Mouse (Mus musculus): ENCODE measurements around the gene Nr5a2.

Gene Nr5a2

DNA sequence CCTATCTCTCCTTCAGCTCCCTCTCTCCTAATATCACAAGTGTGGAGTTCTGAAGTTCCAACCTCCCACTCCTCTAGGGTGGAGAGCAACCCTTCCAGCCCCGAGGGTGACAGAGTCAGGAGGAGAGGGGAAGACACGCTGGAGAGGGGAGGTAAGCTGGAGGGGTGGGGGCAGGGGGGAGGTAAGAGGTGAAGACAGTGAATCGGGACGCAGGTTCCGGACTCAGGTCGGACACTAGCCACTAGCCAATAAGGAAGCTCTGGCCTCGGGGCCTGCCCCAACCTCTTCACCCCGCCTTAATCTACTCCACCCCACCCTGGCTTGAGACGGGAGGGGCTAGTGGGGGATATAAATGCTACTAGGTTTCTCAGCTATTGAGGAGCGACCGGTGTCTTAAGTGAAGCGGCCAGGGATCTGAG lies 10.9 kb downstream of the Nr5a2 start:
- DNase-seq (ENCODE audit: low read depth in 2 of 2, low spot score in 2 of 2): no peak

DNA sequence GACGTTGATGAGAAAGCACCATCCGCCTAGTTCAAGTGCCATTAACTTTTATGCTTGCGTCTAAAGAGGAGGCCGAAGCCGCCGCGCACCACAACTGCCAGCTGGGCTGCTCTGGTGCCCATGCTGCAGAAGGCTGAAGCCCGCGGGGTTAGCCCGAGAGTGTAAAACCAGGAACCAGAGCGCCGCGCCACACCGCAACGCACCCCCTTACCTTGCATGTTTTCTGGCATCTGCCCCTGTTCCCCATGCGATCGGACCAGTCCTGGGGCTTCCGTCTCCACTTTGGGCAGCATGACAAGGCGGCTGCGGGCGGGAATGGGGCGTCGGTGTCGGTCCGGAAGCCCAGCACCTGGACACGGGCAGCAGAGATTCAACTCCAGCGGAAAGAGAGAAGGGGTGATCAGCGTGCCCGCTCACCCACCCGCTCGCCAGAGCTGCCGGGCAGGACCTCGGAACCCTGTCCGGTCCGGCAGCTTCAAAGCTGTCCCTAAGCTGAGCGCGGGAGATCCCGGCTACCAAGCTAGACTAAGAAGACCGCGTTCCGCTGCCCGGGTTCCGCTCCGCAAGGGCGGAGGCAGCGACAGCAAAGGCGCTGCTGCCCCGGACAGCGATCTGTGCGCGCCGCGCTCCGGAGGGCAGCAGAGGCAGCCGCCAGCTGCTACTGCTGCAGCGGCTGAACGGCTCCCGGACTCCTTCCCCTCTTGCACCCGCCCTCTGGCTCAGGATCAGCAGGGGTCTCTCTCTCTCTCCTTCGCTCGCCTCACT lies 11.6 kb downstream of the Nr5a2 start:
- no peak for DNase-seq (ENCODE audit: low read depth in 2 of 2, low spot score in 2 of 2)

DNA sequence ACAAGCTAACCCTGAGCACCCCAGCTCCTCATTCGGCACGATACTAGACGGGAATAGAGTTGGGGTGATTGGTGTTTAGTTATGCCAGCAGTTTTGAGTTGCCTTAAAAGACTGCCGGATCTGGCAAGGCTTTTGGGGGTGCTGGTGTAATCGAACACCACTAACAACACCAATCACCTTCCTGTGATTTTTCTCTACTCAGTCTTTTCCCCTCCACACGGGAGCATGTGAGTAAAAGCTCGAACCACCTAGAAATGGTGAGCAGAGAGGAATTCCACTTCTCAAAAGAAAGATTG lies 12.2 kb downstream of the Nr5a2 start:
- DNase-seq (ENCODE audit: low read depth in 2 of 2, low spot score in 2 of 2): no peak

DNA sequence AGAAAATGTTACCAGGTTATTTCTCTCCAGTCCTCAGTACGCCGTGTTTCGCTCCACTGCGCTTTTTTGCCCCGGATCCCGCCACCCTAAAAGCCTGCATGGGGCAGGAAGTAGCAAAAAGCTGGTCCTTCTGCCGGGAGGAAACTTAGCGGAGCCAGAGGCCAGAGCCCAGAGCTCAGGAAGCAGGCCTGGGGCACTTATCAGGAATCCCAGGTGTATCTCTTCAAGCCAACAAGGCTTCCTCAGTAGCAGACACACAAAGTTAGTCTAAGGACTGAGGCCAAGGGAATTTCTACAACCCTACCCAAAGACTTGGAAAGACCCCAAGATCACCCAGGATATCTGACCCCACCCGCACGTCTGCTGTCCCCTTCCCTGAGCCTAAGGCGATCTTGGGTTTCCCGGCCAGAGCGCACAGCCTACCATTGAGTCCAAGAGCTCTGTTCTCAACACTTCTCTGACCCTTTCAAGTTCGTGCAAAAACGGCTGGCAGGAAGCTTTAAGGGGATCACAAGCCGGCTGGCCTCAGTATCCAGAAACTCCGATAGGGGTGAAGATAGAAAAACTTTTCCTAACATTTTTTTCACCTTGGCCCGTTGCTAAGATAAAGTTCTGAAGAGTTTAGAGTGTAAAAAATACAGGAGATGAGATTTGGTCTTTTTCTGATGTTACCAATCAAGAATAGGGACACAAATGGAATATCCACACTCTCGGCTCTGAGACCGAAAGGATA lies 12.7 kb downstream of the Nr5a2 start:
- no peak for DNase-seq (ENCODE audit: low read depth in 2 of 2, low spot score in 2 of 2)

DNA sequence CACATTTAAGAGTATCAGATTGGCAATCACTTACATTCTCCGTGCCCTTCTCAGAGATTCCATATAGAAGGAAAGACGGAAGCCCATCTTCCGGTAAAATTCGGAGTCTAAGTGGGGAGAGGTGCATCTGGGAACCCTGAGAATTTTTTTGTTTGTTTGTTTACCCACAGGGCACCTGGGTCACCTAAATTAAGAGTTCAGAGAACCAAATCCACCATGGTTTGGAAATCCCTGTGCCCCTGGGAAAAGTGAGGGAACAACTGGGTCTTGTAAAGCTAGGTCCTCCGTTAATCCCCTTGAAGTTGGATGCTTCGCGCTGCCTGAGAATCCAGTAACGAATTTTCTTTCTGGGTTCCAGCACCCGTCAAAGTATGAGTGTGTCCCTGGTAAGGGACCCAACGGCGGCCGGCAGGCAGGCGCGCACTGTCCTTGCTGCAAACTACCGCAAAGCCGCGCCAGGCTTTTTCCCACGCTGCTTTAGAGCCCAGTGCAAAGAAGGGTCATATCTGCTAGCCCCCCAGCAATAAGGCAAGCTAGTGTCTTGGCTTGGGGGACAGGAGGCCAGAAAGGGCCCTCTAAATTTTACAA lies 13.3 kb downstream of the Nr5a2 start:
- DNase-seq (ENCODE audit: low read depth in 2 of 2, low spot score in 2 of 2): no peak

DNA sequence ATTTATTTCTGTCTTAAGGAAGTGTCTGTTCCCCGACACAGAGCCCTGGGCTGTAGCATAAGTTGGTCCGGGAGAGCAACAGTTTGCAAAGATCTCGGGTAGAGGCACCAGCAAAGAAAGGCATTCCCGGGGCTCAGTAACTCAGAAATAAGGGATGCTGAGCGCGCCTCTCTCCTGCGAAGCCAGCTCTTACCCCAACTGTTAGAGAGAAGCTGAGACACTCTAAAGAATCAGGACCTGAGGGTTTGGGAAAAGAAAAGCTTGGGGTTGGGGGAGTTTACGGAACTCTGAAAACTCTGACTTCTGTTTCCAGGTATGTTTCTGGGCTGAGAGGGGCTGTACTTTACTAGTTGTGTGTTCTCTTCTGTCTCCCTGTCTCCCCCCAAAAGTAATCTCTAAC lies 13.8 kb downstream of the Nr5a2 start:
- no peak for DNase-seq (ENCODE audit: low read depth in 2 of 2, low spot score in 2 of 2)

- no peak for DNase-seq (ENCODE audit: low read depth in 2 of 2, low spot score in 2 of 2)
These were observed 14.4 kb downstream of the Nr5a2 start for GRCm38 (mm10) chr1:136945876-136946275.

GRCm38 (mm10) chr1:136945426-136945825 lies 14.8 kb downstream of the Nr5a2 start:
- no peak for DNase-seq (ENCODE audit: low read depth in 2 of 2, low spot score in 2 of 2)

DNA sequence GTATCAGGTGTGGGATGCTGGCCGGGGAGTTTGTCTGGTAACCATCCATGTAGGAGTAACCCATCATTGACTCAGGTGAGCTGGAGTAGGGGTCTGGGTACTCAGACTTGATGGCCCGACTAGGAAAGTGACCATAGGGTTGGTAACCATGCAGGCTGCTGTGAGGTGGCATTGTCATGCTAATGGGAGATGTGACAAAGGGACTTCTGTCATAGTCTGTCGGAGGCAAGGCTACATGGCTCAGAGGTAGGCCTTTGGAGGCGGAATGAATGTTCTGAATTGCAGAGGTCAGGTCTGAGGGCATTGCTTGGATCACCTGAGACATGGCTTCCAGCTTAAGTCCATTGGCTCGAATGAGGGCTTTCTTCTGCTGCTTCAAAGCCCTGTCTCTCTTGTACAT lies 19.6 kb downstream of the Nr5a2 start:
- no peak for DNase-seq (ENCODE audit: low read depth in 2 of 2, low spot score in 2 of 2)

DNA sequence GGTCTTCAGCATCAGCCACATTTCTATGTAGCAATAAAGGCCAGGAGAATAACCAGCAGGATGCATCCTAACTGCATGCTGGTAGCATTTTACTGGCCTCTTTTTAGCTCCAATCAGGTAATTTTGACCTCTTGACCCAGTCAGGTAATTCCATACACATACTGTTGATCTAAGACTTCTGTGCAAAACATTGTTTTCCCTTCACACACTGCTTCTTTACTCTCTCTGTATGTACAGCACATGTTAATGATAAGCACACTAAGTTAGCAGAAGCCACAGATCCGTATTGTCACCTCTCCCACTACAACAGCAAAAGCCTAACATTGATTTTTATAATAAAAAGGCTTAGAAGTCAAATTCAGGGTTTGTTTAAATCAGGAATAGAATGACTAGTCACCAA lies 21.0 kb downstream of the Nr5a2 start:
- no peak for DNase-seq (ENCODE audit: low read depth in 2 of 2, low spot score in 2 of 2)

DNA sequence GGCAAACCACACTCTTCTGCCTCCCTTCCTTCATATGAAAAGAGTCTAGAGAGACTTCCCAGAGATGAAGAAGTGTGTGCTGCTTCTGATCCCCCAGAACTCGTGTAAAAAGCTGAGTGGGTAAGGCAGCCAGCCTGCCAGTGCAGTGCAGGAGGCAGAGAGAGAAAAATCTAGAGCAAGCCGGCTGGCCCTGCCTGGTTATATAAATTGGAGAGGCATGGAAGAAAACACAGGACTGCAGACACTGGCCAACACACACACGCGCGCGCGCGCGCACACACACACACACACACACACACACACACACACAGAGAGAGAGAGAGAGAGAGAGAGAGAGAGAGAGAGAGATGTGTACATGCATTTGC lies 24.3 kb downstream of the Nr5a2 start:
- DNase-seq (ENCODE audit: low read depth in 2 of 2, low spot score in 2 of 2): no peak

DNA sequence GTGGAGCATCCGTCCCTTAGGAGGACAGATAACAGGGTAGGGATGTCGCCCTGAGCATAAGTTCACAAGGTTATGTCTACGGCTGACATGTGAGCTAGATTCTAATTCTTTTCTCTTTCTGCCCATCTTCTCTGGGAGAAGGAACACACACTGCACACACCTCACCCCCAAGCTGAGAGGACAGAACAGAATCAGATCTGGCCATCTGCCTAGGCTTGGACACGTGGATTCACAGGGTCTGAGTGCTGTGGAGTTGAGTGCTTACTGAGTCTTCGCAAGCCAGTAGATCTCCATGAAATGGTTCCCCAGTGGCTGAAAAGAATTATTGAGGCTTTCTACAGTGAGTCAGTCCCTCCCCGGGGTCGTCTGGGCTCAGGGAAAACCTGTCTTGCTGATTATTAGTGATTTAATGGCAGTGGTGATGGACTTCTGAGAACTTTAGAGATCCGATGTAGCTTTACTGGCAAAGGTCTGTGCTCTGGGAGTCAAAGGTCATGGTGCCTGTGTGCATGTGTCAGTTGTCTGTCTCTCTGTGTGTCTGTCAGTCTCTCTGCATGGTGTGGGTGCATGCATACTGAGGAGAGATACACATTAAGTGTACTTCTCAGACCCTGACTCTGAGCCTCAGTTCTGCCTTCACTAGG lies 24.8 kb downstream of the Nr5a2 start:
- no peak for DNase-seq (ENCODE audit: low read depth in 2 of 2, low spot score in 2 of 2)

DNA sequence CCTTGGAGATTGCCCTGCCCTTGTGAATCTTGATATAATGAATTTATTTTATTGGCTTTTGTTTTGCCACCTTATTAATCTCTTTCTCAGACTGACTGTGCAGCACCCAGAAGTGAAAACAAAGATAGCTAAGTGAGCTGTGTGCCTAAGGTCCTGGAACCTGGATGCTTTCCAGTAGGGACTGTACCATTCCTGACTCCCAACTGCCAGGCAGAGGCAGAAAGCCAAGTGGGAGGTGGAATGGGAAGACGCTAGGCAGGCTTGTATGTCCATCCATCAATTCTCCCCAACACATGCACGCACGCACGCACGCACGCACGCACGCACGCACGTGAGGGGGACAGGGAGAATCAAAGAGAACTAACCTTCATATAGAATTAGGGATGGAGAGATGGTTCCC lies 26.2 kb downstream of the Nr5a2 start:
- no peak for DNase-seq (ENCODE audit: low read depth in 2 of 2, low spot score in 2 of 2)

DNA sequence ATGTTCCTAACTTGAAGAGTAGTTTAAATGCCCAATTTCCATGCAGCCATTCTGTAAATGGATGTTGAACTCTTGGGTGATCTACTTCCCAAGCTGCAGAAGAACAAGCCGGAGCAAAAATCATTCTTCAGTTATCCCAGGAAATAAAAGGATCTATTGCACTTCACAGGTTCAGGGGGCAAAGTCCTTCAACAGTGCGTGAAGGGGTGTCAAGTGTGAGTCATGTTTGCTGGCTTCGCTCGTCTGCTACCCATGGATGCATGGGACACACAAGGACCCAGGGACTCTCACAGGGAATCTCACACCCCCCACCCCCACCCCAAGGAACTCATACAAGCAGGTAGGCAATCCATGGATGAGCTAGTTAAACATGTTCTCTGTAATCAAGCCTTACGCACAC lies 29.2 kb downstream of the Nr5a2 start:
- no peak for DNase-seq (ENCODE audit: low read depth in 2 of 2, low spot score in 2 of 2)

- no peak for DNase-seq (ENCODE audit: low read depth in 2 of 2, low spot score in 2 of 2)
These were observed 30.5 kb downstream of the Nr5a2 start for GRCm38 (mm10) chr1:136929743-136930142.

- DNase-seq (ENCODE audit: low read depth in 2 of 2, low spot score in 2 of 2): no peak
These were observed 32.8 kb downstream of the Nr5a2 start for GRCm38 (mm10) chr1:136927428-136927827.

GRCm38 (mm10) chr1:136926026-136926425 lies 34.2 kb downstream of the Nr5a2 start:
- no peak for DNase-seq (ENCODE audit: low read depth in 2 of 2, low spot score in 2 of 2)

- DNase-seq (ENCODE audit: low read depth in 2 of 2, low spot score in 2 of 2): no peak
These were observed 40.2 kb downstream of the Nr5a2 start for GRCm38 (mm10) chr1:136920089-136920488.

- DNase-seq (ENCODE audit: low read depth in 2 of 2, low spot score in 2 of 2): no peak
These were observed 41.5 kb downstream of the Nr5a2 start for GRCm38 (mm10) chr1:136918791-136919190.

- no peak for DNase-seq (ENCODE audit: low read depth in 2 of 2, low spot score in 2 of 2)
These were observed 44.8 kb downstream of the Nr5a2 start for GRCm38 (mm10) chr1:136915438-136915837.

DNA sequence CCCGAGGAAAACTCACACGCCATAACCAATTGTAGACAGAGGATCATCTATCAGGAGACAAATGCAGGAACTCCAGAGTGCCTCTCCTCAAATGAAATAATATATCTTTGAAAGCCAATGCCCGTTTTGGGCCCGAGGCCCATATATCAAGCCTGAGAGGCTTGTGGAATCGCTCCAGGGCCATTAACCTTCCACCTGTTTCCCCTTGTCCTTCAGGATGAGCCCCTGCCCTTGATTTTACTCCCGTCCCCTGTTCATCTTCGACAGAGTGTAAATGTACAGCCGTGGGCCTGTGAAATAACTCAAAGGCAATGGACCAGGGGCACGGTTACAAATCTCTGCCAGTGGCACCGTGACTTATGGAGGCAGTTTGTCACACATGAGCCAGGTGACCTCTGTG lies 48.3 kb downstream of the Nr5a2 start:
- no peak for DNase-seq (ENCODE audit: low read depth in 2 of 2, low spot score in 2 of 2)

DNA sequence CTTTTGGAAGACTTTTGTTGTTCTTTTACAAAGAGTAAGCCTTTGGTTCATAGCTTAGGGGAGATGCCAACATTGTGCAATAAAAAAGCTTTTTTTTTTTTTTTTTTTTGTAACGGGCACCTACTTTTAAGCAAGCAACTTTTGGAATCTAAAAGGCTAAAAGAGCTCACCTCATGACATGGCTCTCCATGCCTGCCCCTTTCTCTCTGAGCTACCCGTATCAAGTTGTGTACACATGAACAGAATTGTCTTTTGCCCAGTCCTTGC lies 48.7 kb downstream of the Nr5a2 start:
- no peak for DNase-seq (ENCODE audit: low read depth in 2 of 2, low spot score in 2 of 2)

Measured in CD8-positive naive resting alpha-beta T cell, adult 2 months (primary cell).